ENCODE assay signal across 11 mouse cellular contexts in genomic region chr16:44560214-44560613, GRCm38 (mm10).
"Had no signal": no experiment of that assay in that cellular context is flagged by ENCODE, and none has a peak within 500 bp of the region (broad histone marks: within the 10 kb centered on the region; RNA-seq: fewer than 3 reads in every experiment).

No protein-coding gene starts in this region.

- H3K4me2 ChIP-seq: stomach, embryonic 15.5 days had no signal

- H3K36me3 ChIP-seq: kidney, embryonic 15.5 days; neural tube, embryonic 13.5 days; stomach, embryonic 15.5 days had no signal

- H3K27me3 ChIP-seq: kidney, embryonic 15.5 days; neural tube, embryonic 13.5 days; stomach, embryonic 15.5 days had no signal

- DNase-seq: kidney, adult 18-20 months; kidney, postnatal 14 days; left cerebral cortex, postnatal 4 days; lung, adult 18-20 months; retina, postnatal 1 day; right cerebral cortex, postnatal 14 days; thymus, postnatal 36 days had no signal

- H3K9ac ChIP-seq: kidney, embryonic 15.5 days; liver, embryonic 14.5 days; neural tube, embryonic 13.5 days; stomach, embryonic 15.5 days had no signal

- H3K9me3 ChIP-seq: kidney, embryonic 15.5 days; neural tube, embryonic 13.5 days; stomach, embryonic 15.5 days had no signal

- H3K4me3 ChIP-seq: kidney, embryonic 15.5 days; neural tube, embryonic 13.5 days; stomach, embryonic 15.5 days had no signal

- H3K27ac ChIP-seq: liver, embryonic 14.5 days; neural tube, embryonic 13.5 days; stomach, embryonic 15.5 days had no signal
